Mouse (Mus musculus) small intestine, adult 2 months (tissue): ENCODE data around the gene Fuca1.

Source experiments
- CTCF ChIP-seq: fragments of 200-500 bp; IDR thresholded peaks from 2 replicates; pipeline ENCODE4 v1.5.1; 2012; ENCODE audit warnings: low read depth, mild to moderate bottlenecking, control low read depth, inconsistent platforms, low read length, moderate library complexity, mixed read lengths; ENCODE audit not compliant: insufficient replicate concordance, insufficient read length; ENCODE audit errors: extremely low read depth
- POLR2A ChIP-seq: fragments of 200-500 bp; IDR thresholded peaks from 2 replicates; pipeline ENCODE4 v1.6.1; 2012; ENCODE audit warnings: low read depth, mild to moderate bottlenecking, control low read depth, inconsistent platforms, low read length, moderate library complexity

DNA sequence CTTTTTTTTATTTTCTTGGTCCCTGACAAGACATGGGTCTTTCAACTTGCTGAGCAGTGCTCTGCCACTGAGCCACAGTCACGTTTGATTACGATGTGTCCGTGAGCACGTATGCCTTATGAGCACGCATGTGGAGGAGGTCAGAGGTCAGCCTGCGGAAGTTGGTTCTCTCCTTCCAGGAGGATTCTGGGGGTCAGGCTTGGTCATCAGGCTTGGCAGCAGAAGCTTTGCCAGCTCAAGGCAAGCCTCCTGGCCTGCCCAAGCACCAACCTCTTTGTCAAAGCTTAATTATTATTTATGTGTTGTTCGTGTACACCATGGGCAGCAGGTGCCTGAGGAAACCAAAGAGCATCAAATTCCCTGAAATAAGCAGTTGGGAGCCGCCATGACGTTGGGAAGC lies 7.8 kb downstream of the Fuca1 start:
- TF ChIP-seq CTCF = no peak
- no peak for TF ChIP-seq POLR2A
